ENCODE assay signal across 24 mouse cellular contexts in the genomic region with DNA sequence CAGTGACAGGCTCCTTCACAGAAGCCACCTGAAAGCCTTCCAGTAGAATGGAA. TPM values are rescaled to one million over a fixed set of nuclear protein-coding genes. Genes with fewer than 3 reads are reported as not detected.
A peak's percentile ranks its signal among the peaks of the same experiment; 100 is the strongest.
DNase-seq lines count a peak whose midpoint lies in the region; ATAC-seq and TF ChIP-seq lines count a peak whose summit lies in the region.
"Had no signal": no experiment of that assay in that cellular context is flagged by ENCODE, and none has a peak within 500 bp of the region (broad histone marks: within the 10 kb centered on the region; RNA-seq: fewer than 3 reads in every experiment).

A gene (minus strand): TSS at position 41 of the 53 bp plus-strand sequence.

- H3K79me2 ChIP-seq in liver, adult 2 months (ENCODE audit: control insufficient read depth, insufficient read depth, low read length) = peaks cover 8% of the 10 kb centered on the region

- H3K4me3 ChIP-seq in liver, adult 2 months (ENCODE audit: insufficient read depth, low read depth, low read length) = peak within 1 kb of the TSS; percentile 87
- H3K4me3 ChIP-seq in intestine, embryonic 15.5 days (replicated peaks) = peak within 1 kb of the TSS; percentile 11; the same call in 1 of the 2 replicates
- H3K4me3 ChIP-seq in liver, embryonic 13.5 days (replicated peaks) = no peak within 1 kb of the TSS
- no peak within 1 kb of the TSS for H3K4me3 ChIP-seq in cerebellum, adult 2 months (replicated peaks; ENCODE audit: insufficient read depth, low read depth, low read length)
- H3K4me3 ChIP-seq: gastrocnemius, adult 2 months; heart, embryonic 15.5 days; limb, embryonic 10.5 days; myocyte; neural tube, embryonic 13.5 days had no signal

- H3K36me3 ChIP-seq in liver, adult 2 months (ENCODE audit: control insufficient read depth, insufficient read depth, low read length) = peaks cover 4% of the 10 kb centered on the region; the same call in 1 of the 2 replicates
- no peaks in the 10 kb centered on the region for H3K36me3 ChIP-seq in intestine, embryonic 15.5 days
- H3K36me3 ChIP-seq in liver, embryonic 13.5 days = no peaks in the 10 kb centered on the region
- H3K36me3 ChIP-seq: heart, embryonic 15.5 days; limb, embryonic 10.5 days; neural tube, embryonic 13.5 days had no signal

- H3K9ac ChIP-seq in liver, adult 2 months (ENCODE audit: low read depth, low read length) = peak within 1 kb of the TSS; percentile 95
- peak within 1 kb of the TSS; percentile 36 for H3K9ac ChIP-seq in intestine, embryonic 15.5 days
- H3K9ac ChIP-seq in liver, embryonic 13.5 days = no peak within 1 kb of the TSS
- H3K9ac ChIP-seq: heart, embryonic 15.5 days; liver, embryonic 14.5 days; neural tube, embryonic 13.5 days had no signal

- no peak for ATAC-seq in intestine, embryonic 15.5 days
- no peak for ATAC-seq in liver, embryonic 13.5 days (ENCODE audit: low read depth)
- ATAC-seq: activated CD4-positive, CD25-positive, alpha-beta regulatory T cell, adult 4 months; hindbrain, embryonic 16.5 days; lung, postnatal 0 days; midbrain, embryonic 16.5 days had no signal

- H3K9me3 ChIP-seq in intestine, embryonic 15.5 days = no peaks in the 10 kb centered on the region
- H3K9me3 ChIP-seq in liver, embryonic 13.5 days (replicated peaks) = no peaks in the 10 kb centered on the region
- H3K9me3 ChIP-seq: heart, embryonic 15.5 days; limb, embryonic 10.5 days; neural tube, embryonic 13.5 days had no signal

- no peak for DNase-seq in liver, adult 2 months (ENCODE audit: extremely low read depth, low read depth, low spot score)
- no peak for DNase-seq in liver
- DNase-seq in liver, embryonic 13.5 days = no peak
- DNase-seq in cerebellum, adult 2 months = no peak
- DNase-seq in spleen, postnatal 36 days (ENCODE audit: low spot score in 2 of 2) = no peak
- DNase-seq in layer of hippocampus, adult 9-11 months = no peak
- DNase-seq: cerebellum, postnatal 10 days; gastrocnemius, adult 2 months; heart, postnatal 4 days; right cerebral cortex, postnatal 4 days had no signal

- TF ChIP-seq CTCF in liver, adult 2 months (IDR thresholded peaks at IDR 0.05; ENCODE audit: low read depth, low read length) = no peak
- no peak for TF ChIP-seq CTCF in cerebellum, adult 2 months (IDR thresholded peaks at IDR 0.05; ENCODE audit: borderline replicate concordance, insufficient read depth, low read depth, low read length)

- TF ChIP-seq POLR2A in liver, adult 2 months (IDR thresholded peaks at IDR 0.05; ENCODE audit: extremely low read depth, insufficient read depth, low read length) = no peak
- TF ChIP-seq POLR2A in cerebellum, adult 2 months (IDR thresholded peaks at IDR 0.05; ENCODE audit: borderline replicate concordance, insufficient read depth, low read length) = no peak

- peak within 1 kb of the TSS; percentile 33 for H3K4me2 ChIP-seq in intestine, embryonic 15.5 days (replicated peaks)
- no peak within 1 kb of the TSS for H3K4me2 ChIP-seq in liver, embryonic 13.5 days
- H3K4me2 ChIP-seq: heart, embryonic 15.5 days; neural tube, embryonic 13.5 days had no signal

- no peaks in the 10 kb centered on the region for H3K27me3 ChIP-seq in liver, adult 2 months (ENCODE audit: control insufficient read depth, insufficient read depth, low read length)
- no peaks in the 10 kb centered on the region for H3K27me3 ChIP-seq in intestine, embryonic 15.5 days (replicated peaks)
- H3K27me3 ChIP-seq in liver, embryonic 13.5 days = no peaks in the 10 kb centered on the region
- H3K27me3 ChIP-seq in cerebellum, adult 2 months (ENCODE audit: control insufficient read depth, insufficient read depth, low read length) = no peaks in the 10 kb centered on the region

- peaks cover 15% of the 10 kb centered on the region for H3K4me1 ChIP-seq in liver, adult 2 months (ENCODE audit: control insufficient read depth, insufficient read depth, low read length)
- peaks cover 7% of the 10 kb centered on the region for H3K4me1 ChIP-seq in intestine, embryonic 15.5 days (replicated peaks)
- peaks cover 30% of the 10 kb centered on the region for H3K4me1 ChIP-seq in liver, embryonic 13.5 days (replicated peaks)
- H3K4me1 ChIP-seq in cerebellum, adult 2 months (ENCODE audit: control insufficient read depth, insufficient read depth, low read length) = peaks cover 12% of the 10 kb centered on the region

- peak within 1 kb of the TSS; percentile 97 for H3K27ac ChIP-seq in liver, adult 2 months (replicated peaks; ENCODE audit: insufficient read depth, low read depth, low read length)
- peak within 1 kb of the TSS; percentile 81 for H3K27ac ChIP-seq in intestine, embryonic 15.5 days
- H3K27ac ChIP-seq in liver, embryonic 13.5 days = peak within 1 kb of the TSS; percentile 54
- no peak within 1 kb of the TSS for H3K27ac ChIP-seq in cerebellum, adult 2 months (ENCODE audit: insufficient read depth, low read length)
- H3K27ac ChIP-seq: gastrocnemius, adult 2 months; heart, embryonic 15.5 days; limb, embryonic 10.5 days; liver, embryonic 14.5 days; macrophage; neural tube, embryonic 13.5 days had no signal

RNA-seq across cellular contexts. Expression of the gene that starts here (rescaled TPM):
- total RNA-seq in liver, adult 2 months (2014; rRNA removed) = 2,319 and 2,365 TPM in 2 replicates
- 8,710 and 9,739 TPM in 2 replicates for polyA plus RNA-seq in liver, adult 2 months (2012; rRNA removed)
- polyA plus RNA-seq in intestine, embryonic 15.5 days (2015; fragmentation: Nextera tagmentation; extraction: Ambion mirVana) = 247 and 325 TPM in 2 replicates
- 2.7 and 3.1 TPM in 2 replicates for polyA plus RNA-seq in liver, embryonic 13.5 days (2015; fragmentation: Nextera tagmentation; extraction: Ambion mirVana)
- polyA plus RNA-seq in cerebellum, adult 2 months (2012; rRNA removed) = 0.57 and 0.88 TPM in 2 replicates
- total RNA-seq: gastrocnemius, adult 2 months; heart, postnatal 4 days had no signal
- polyA plus RNA-seq: activated CD4-positive, CD25-positive, alpha-beta regulatory T cell, adult 4 months; embryonic facial prominence, embryonic 11.5 days; forebrain, embryonic 11.5 days; heart, embryonic 15.5 days; hindbrain, embryonic 16.5 days; limb, embryonic 10.5 days; lung, postnatal 0 days; macrophage; midbrain, embryonic 16.5 days; myocyte; neural tube, embryonic 13.5 days; testis, adult 2 months had no signal

Comparison
In these comparisons a context has a peak if more than half of its experiments do, and no peak if none do; other contexts are left out.
1. RNA of the gene that starts here (polyA plus RNA-seq): 8,710 to 9,739 TPM in liver, adult 2 months and 247 to 325 TPM in intestine, embryonic 15.5 days; 2.7 to 3.1 TPM in liver, embryonic 13.5 days and 0.57 to 0.88 TPM in cerebellum, adult 2 months; every median in the first group is over 10 times any median in the second.
2. RNA of the gene that starts here (polyA plus RNA-seq): 8,710 to 9,739 TPM in liver, adult 2 months; 247 to 325 TPM in intestine, embryonic 15.5 days; every median in the first group is over 10 times any median in the second.
3. H3K4me3 ChIP-seq: peak in liver, adult 2 months (single experiment) and intestine, embryonic 15.5 days (single experiment); none in liver, embryonic 13.5 days (single experiment) and cerebellum, adult 2 months (single experiment).